Mouse (Mus musculus) midbrain, embryonic 11.5 days (tissue): ENCODE results near the gene Cyp2j13. TPM values are rescaled to one million over a fixed set of nuclear protein-coding genes. Genes with fewer than 3 reads are reported as not detected.
"Not testable (repeated sequence)": the region's sequence is repeated elsewhere in the genome, so short reads cannot be mapped to it uniquely, and the experiment has no call there.

ENCODE experiments used
- ATAC-seq: fragments of 200-750 bp; cut with Nextera tagmentation; 2 replicates; pipeline ENCODE4 v1.8.0; 2017; ENCODE audit warnings: moderate TSS enrichment, moderate library complexity; ENCODE audit not compliant: low FRiP score
- DNase-seq: peaks from one replicate; pipeline ENCODE4 v3.0.0; 2015; ENCODE audit warnings: low spot score; ENCODE audit errors: missing footprints
- H3K27ac ChIP-seq: fragments of 300-500 bp; sonication (generic); 2 replicates; pipeline ENCODE4 v1.5.1; 2014; ENCODE audit warnings: low read depth, low read length
- H3K27me3 ChIP-seq: fragments of 300-500 bp; sonication (generic); 2 replicates; pipeline ENCODE4 v1.6.1; 2014; ENCODE audit warnings: mild to moderate bottlenecking, low read length, moderate library complexity, mixed read lengths; ENCODE audit not compliant: control insufficient read depth, insufficient read depth
- H3K36me3 ChIP-seq: fragments of 300-500 bp; sonication (generic); 2 replicates; pipeline ENCODE4 v1.6.1; 2014; ENCODE audit warnings: mild to moderate bottlenecking, low read length, moderate library complexity, mixed read lengths; ENCODE audit not compliant: control insufficient read depth, insufficient read depth
- H3K4me1 ChIP-seq: fragments of 300-500 bp; sonication (generic); 2 replicates; pipeline ENCODE4 v1.6.1; 2014; ENCODE audit warnings: low read length; ENCODE audit not compliant: control insufficient read depth, insufficient read depth
- H3K4me2 ChIP-seq: fragments of 300-500 bp; sonication (generic); 2 replicates; pipeline ENCODE4 v1.6.1; 2014; ENCODE audit warnings: mild to moderate bottlenecking, moderate library complexity
- H3K4me3 ChIP-seq: fragments of 300-500 bp; sonication (generic); 2 replicates; pipeline ENCODE4 v1.5.1; 2014; ENCODE audit warnings: low read depth, low read length
- H3K9ac ChIP-seq: fragments of 300-500 bp; sonication (generic); 2 replicates; pipeline ENCODE4 v1.6.1; 2014; ENCODE audit warnings: low read length
- H3K9me3 ChIP-seq: fragments of 300-500 bp; sonication (generic); 2 replicates; pipeline ENCODE4 v1.6.1; 2016; ENCODE audit warnings: low read length; ENCODE audit not compliant: control insufficient read depth
- WGBS: fragments of 180-500 bp; shearing (Covaris S2); extraction: QIAGEN DNeasy Blood & Tissue Kit; methylation state at CpG from one replicate; pipeline ENCODE4 v1.1.7; 2014; 5-methylcytosine and 5-hydroxymethylcytosine counted together
- polyA plus RNA-seq: library from polyadenylated mRNA; unstranded; fragments of >200 nt; fragmentation: Nextera tagmentation; extraction: Ambion mirVana; gene quantifications from 2 replicates; pipeline ENCODE4 v1.2.1, GENCODE M21; 2014

The Cyp2j13 gene
- polyA plus RNA-seq = not detected in 2 replicates

DNA sequence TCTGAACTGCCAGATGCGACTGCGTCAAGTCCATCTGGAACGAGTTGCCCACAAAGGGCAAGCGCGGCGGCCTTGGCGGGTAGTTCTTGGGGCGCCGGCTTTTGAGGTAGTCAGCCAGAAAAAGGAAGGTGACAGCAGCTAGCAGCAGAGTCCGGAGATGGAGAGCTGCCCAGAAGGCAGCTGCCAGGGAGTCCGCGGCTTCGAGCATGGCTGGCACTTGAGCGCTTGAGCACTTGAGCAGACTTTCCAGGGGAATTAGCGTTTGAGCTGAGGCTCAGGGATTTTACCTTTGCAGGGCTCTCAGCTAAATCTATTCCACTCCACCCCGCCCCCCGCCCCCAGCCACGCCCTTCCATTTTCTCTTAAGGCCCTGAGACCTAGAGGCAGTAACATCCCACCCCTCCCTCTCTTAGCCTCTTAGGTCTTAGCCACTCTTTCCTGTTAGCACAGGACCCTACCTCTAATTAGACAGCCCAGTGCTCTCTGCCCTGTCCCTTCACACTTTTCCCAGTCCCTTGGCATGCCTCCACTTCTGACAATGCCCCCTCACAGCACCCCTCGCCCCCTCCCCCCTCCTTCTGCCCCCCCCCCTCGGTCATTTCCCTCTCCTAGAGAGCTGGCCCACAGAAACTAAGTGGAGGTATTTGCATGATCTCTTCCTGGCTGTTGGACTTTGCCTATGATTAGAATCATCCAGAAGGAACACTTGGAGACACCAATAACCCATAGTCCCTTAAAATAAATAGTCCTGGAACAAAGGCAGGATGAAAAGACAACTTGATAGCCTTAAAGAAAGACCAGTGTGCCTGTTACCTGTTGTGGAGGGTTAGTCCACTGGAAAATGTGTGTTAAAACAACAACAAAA lies at the start of gene Cyp2j13:
Gene Cyp2j13, minus strand, starts transcription at position 286 of the 865 bp plus-strand sequence.
- peak; percentile 80 for ATAC-seq
- peaks cover 3% of the 10 kb centered on the region; the same call in 1 of the 2 replicates for H3K4me1 ChIP-seq
- H3K27ac ChIP-seq = no peak within 1 kb of the TSS
- no peaks in the 10 kb centered on the region for H3K36me3 ChIP-seq
- H3K4me2 ChIP-seq = peak within 1 kb of the TSS; percentile 35
- DNase-seq = peak; percentile 88
- H3K27me3 ChIP-seq = no peaks in the 10 kb centered on the region
- H3K4me3 ChIP-seq = peak within 1 kb of the TSS; percentile 9; the same call in 1 of the 2 replicates
- WGBS = 6% methylated on average over 19 of the region's 20 CpGs
- no peaks in the 10 kb centered on the region for H3K9me3 ChIP-seq
- 0 out of 2 replicates have a peak within 1 kb of the TSS, but pooled peaks have one; percentile 38 for H3K9ac ChIP-seq

- H3K9me3 ChIP-seq = no peaks in the 10 kb centered on the region
- H3K36me3 ChIP-seq = no peaks in the 10 kb centered on the region
- DNase-seq (no peak), ATAC-seq (no peak)
- no peaks in the 10 kb centered on the region for H3K4me1 ChIP-seq
- no peak overlapping the region for H3K4me3 ChIP-seq
- WGBS = 68% methylated on average over 2 of the region's 2 CpGs
- H3K9ac ChIP-seq = no peak overlapping the region
- H3K27me3 ChIP-seq = no peaks in the 10 kb centered on the region
- no peak overlapping the region for H3K4me2 ChIP-seq
- no peak overlapping the region for H3K27ac ChIP-seq
Measured at GRCm38 (mm10) chr4:96096841-96097240, 19.5 kb upstream of the Cyp2j13 start.

- Histone ChIP-seq H3K36me3 (no peaks in the 10 kb centered on the region), H3K27me3 (no peaks in the 10 kb centered on the region), H3K4me3 (no peak overlapping the region), H3K9ac (no peak overlapping the region), H3K4me2 (no peak overlapping the region), H3K9me3 (no peaks in the 10 kb centered on the region), H3K4me1 (no peaks in the 10 kb centered on the region), H3K27ac (no peak overlapping the region)
- ATAC-seq = no peak
- no peak for DNase-seq
Measured at GRCm38 (mm10) chr4:96091869-96092268, 14.5 kb upstream of the Cyp2j13 start.

- 46% methylated on average over 6 of the region's 6 CpGs for WGBS
- not testable (repeated sequence) for H3K4me3 ChIP-seq, H3K9ac ChIP-seq, H3K27ac ChIP-seq, H3K27me3 ChIP-seq, H3K9me3 ChIP-seq, H3K4me1 ChIP-seq, H3K36me3 ChIP-seq, ATAC-seq, DNase-seq, H3K4me2 ChIP-seq
Measured at GRCm38 (mm10) chr4:96089356-96090048, 12.2 kb upstream of the Cyp2j13 start.

DNA sequence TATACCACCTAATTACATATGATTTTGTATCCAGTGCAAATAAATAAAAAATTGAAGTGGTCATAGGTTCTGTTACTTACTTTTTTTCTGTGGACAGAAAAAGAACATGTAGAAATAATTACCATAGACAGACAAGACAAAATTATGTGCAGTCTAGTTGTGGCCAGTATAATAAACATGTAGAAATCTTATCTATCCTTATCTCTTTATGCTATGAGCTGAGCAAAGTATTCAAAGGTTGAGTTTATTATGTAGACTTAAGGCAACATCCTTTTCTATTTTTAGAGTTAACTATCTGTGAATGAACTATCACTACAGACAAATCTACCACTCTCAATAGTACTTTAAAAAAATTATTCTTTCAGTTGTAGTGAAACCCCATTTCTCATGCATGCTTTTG lies 962 bp upstream of the Cyp2j13 start:
- H3K4me3 ChIP-seq = no peak overlapping the region
- H3K4me2 ChIP-seq = no peak overlapping the region
- DNase-seq = no peak
- H3K27ac ChIP-seq = no peak overlapping the region
- no peaks in the 10 kb centered on the region for H3K9me3 ChIP-seq
- no peaks in the 10 kb centered on the region for H3K36me3 ChIP-seq
- H3K4me1 ChIP-seq = peaks cover 3% of the 10 kb centered on the region; the same call in 1 of the 2 replicates
- H3K27me3 ChIP-seq = no peaks in the 10 kb centered on the region
- ATAC-seq = no peak
- no peak overlapping the region for H3K9ac ChIP-seq

- Histone ChIP-seq H3K4me1 (no peaks in the 10 kb centered on the region), H3K36me3 (no peaks in the 10 kb centered on the region), H3K9me3 (no peaks in the 10 kb centered on the region), H3K4me3 (no peak overlapping the region), H3K9ac (no peak overlapping the region), H3K4me2 (no peak overlapping the region), H3K27me3 (no peaks in the 10 kb centered on the region), H3K27ac (no peak overlapping the region)
- ATAC-seq = no peak
- DNase-seq = no peak
- WGBS = 75% methylated on average over 2 of the region's 2 CpGs
Measured at GRCm38 (mm10) chr4:96062045-96062444, 15.3 kb downstream of the Cyp2j13 start.

GRCm38 (mm10) chr4:96060106-96060505 lies 17.2 kb downstream of the Cyp2j13 start:
- WGBS = 88% methylated on average over 2 of the region's 2 CpGs
- H3K4me1 ChIP-seq = no peaks in the 10 kb centered on the region
- no peaks in the 10 kb centered on the region for H3K36me3 ChIP-seq
- H3K9ac ChIP-seq = no peak overlapping the region
- no peak overlapping the region for H3K27ac ChIP-seq
- no peak overlapping the region for H3K4me2 ChIP-seq
- H3K9me3 ChIP-seq = no peaks in the 10 kb centered on the region
- H3K27me3 ChIP-seq = no peaks in the 10 kb centered on the region
- no peak overlapping the region for H3K4me3 ChIP-seq
- no peak for ATAC-seq
- no peak for DNase-seq

GRCm38 (mm10) chr4:96028412-96028811 lies 48.9 kb downstream of the Cyp2j13 start:
- Histone ChIP-seq H3K4me3 (no peak overlapping the region), H3K36me3 (no peaks in the 10 kb centered on the region), H3K27ac (no peak overlapping the region), H3K4me2 (no peak overlapping the region), H3K9ac (no peak overlapping the region), H3K4me1 (no peaks in the 10 kb centered on the region), H3K9me3 (no peaks in the 10 kb centered on the region), H3K27me3 (no peaks in the 10 kb centered on the region)
- DNase-seq (no peak), ATAC-seq (no peak)
- WGBS = 95% methylated on average over 1 of the region's 1 CpGs

DNA sequence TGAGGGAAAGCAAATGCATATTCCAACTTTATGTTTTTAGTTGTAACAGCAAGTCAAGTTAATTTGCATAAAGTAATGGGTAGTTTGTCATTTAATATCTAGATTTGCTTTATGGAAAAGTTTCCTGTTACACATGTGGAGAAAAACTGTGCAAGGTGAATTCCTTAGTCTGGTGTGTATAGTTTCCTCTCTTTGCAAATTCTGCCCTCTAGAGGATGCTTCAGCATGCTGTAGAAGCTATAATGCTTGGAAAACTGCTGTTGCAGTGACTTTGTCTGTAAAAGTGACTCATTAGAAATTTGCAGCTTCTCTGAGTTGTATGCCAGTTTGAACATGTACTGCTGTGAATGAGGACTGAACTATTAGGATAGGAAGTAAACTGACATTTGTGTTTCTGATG lies 54.5 kb downstream of the Cyp2j13 start:
- Histone ChIP-seq H3K4me2 (no peak overlapping the region), H3K27ac (no peak overlapping the region), H3K36me3 (no peaks in the 10 kb centered on the region), H3K9ac (no peak overlapping the region), H3K27me3 (no peaks in the 10 kb centered on the region), H3K4me3 (no peak overlapping the region), H3K4me1 (no peaks in the 10 kb centered on the region), H3K9me3 (no peaks in the 10 kb centered on the region)
- DNase-seq (no peak), ATAC-seq (no peak; the same call in 1 of the 2 replicates)
